Mouse (Mus musculus) intestine, postnatal 0 days (tissue): Measurements from ENCODE around the gene Egln2. TPM values are rescaled to one million over a fixed set of nuclear protein-coding genes. Genes with fewer than 3 reads are reported as not detected.
A peak's percentile ranks its signal among the peaks of the same experiment; 100 is the strongest.

Source experiments
- ATAC-seq: fragments of 200-750 bp; cut with Nextera tagmentation; 2 replicates; pipeline ENCODE4 v1.8.0; 2017; ENCODE audit warnings: mild to moderate bottlenecking, moderate TSS enrichment, moderate library complexity
- H3K27ac ChIP-seq: fragments of 300-500 bp; sonication (generic); 2 replicates; pipeline ENCODE4 v1.5.1; 2014; ENCODE audit warnings: mild to moderate bottlenecking, low read depth, low read length, moderate library complexity
- H3K27me3 ChIP-seq: fragments of 300-500 bp; sonication (generic); replicated peaks from 2 replicates; pipeline ENCODE4 v1.6.1; 2014; ENCODE audit warnings: low read length, mixed read lengths; ENCODE audit not compliant: control insufficient read depth, insufficient read depth
- H3K36me3 ChIP-seq: fragments of 300-500 bp; sonication (generic); 2 replicates; pipeline ENCODE4 v1.6.1; 2014; ENCODE audit warnings: mild to moderate bottlenecking, moderate library complexity; ENCODE audit not compliant: control insufficient read depth, insufficient read depth
- H3K4me1 ChIP-seq: fragments of 300-500 bp; sonication (generic); replicated peaks from 2 replicates; pipeline ENCODE4 v1.6.1; 2014; ENCODE audit warnings: antibody characterized with exemption, low read length, mixed read lengths; ENCODE audit not compliant: control insufficient read depth, insufficient read depth
- H3K4me2 ChIP-seq: fragments of 300-500 bp; sonication (generic); replicated peaks from 2 replicates; pipeline ENCODE4 v1.6.1; 2014; ENCODE audit warnings: low read depth, mild to moderate bottlenecking, moderate library complexity
- H3K4me3 ChIP-seq: fragments of 300-500 bp; sonication (generic); 2 replicates; pipeline ENCODE4 v1.5.1; 2014; ENCODE audit warnings: low read depth, low read length
- H3K9ac ChIP-seq: fragments of 300-500 bp; sonication (generic); 2 replicates; pipeline ENCODE4 v1.6.1; 2014; ENCODE audit warnings: mild to moderate bottlenecking, low read depth, low read length
- H3K9me3 ChIP-seq: fragments of 300-500 bp; sonication (generic); 2 replicates; pipeline ENCODE4 v1.6.1; 2016; ENCODE audit warnings: mixed run types; ENCODE audit not compliant: control insufficient read depth
- CTCF ChIP-seq: sonication (generic); IDR thresholded peaks from 2 replicates; pipeline ENCODE4 v1.5.1; 2016; ENCODE audit warnings: low read depth, mild to moderate bottlenecking, control low read depth, antibody characterized with exemption, moderate library complexity
- WGBS: fragments of 180-500 bp; shearing (Covaris S2); extraction: QIAGEN DNeasy Blood & Tissue Kit; methylation state at CpG from one replicate; pipeline ENCODE4 v1.1.7; 2014; 5-methylcytosine and 5-hydroxymethylcytosine counted together
- polyA plus RNA-seq: library from polyadenylated mRNA; unstranded; fragments of >200 nt; fragmentation: Nextera tagmentation; extraction: Ambion mirVana; gene quantifications from 2 replicates; pipeline ENCODE4 v1.2.1, GENCODE M21; 2015

The Egln2 gene
- polyA plus RNA-seq, 1 experiment from 2014 or later: 64.0 TPM

GRCm38 (mm10) chr7:27156005-27156404, 10.6 kb downstream of the Egln2 start:
- H3K4me2 ChIP-seq: no peak overlapping the region
- peaks cover 5% of the 10 kb centered on the region; the same call in 1 of the 2 replicates for H3K4me1 ChIP-seq
- H3K9me3 ChIP-seq: no peaks in the 10 kb centered on the region
- no peak overlapping the region for H3K4me3 ChIP-seq
- H3K27ac ChIP-seq: no peak overlapping the region
- no peak overlapping the region for H3K9ac ChIP-seq
- TF ChIP-seq CTCF: no peak
- no peaks in the 10 kb centered on the region for H3K27me3 ChIP-seq
- WGBS: 83% methylated on average over 13 of the region's 13 CpGs
- H3K36me3 ChIP-seq: peaks cover 31% of the 10 kb centered on the region
- no peak for ATAC-seq

DNA sequence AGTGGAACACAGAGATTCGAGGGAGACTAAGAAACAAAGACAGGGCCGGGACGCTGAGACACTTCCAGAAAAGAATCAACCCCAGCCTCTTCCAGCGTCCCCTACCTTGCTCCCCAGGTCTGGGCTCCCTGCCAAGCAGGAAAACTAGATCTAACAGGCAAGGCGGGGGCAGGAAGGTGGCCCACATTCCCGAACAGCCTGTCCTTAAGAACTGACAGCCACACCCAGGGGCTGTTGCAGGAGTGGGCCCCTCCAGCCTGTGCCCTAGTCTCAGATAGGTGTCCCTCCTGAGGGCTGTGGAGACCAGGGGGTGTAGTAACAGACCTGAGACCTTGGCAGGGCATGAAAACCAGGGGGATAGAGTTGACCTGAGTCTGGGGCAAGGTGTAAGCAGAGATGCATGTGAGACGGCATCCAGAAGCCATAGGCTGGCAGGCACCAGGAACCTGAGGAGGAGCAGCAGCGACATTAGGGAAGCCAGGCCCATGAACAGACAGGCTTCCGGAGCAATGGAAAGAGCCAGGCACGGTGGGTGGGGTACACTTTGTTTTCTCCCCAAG, 13.3 kb downstream of the Egln2 start, which contains the start of gene Cyp2t4:
Cyp2t4 (plus strand) TSS at position 510 of the 560 bp plus-strand sequence.
- peak; percentile 79 for ATAC-seq
- no peaks in the 10 kb centered on the region for H3K4me1 ChIP-seq
- peaks cover 13% of the 10 kb centered on the region for H3K36me3 ChIP-seq
- WGBS: 40% methylated on average over 10 of the region's 10 CpGs
- H3K9me3 ChIP-seq: no peaks in the 10 kb centered on the region
- peak within 1 kb of the TSS; percentile 41; the same call in 1 of the 2 replicates for H3K27ac ChIP-seq
- H3K27me3 ChIP-seq: no peaks in the 10 kb centered on the region
- no peak for TF ChIP-seq CTCF
- H3K4me3 ChIP-seq: no peak within 1 kb of the TSS
- H3K9ac ChIP-seq: no peak within 1 kb of the TSS
- no peak within 1 kb of the TSS; the same call in 1 of the 2 replicates for H3K4me2 ChIP-seq

DNA sequence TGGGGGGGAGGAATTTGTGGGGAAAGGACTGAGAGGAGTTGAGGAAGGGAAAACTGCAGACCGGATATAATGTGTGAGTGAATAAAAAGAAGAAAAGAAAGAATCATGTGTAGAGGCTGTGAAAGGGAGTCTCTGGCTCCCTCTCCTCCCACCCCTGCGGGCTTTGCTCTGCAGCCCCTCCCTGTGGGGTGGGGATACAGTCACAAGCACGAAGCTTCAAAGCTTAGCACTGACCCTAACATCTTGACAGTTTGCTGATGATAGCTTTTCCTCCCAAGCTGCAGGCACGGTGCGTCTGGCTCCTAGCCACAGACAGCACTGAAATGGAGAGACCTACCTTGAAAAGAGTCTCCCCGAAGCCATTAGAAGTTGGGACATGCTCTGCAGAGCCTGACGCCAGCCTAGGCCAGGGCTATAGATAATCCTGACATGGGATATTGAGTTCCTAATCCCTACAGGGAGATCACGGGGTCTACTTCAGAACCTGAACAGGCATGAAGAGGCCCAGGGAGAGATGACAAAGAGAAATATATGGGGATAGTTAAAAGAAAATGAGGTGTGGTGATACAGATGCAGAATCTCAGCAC, 30.1 kb downstream of the Egln2 start:
- H3K27ac ChIP-seq: no peak overlapping the region
- H3K27me3 ChIP-seq: no peaks in the 10 kb centered on the region
- no peak for TF ChIP-seq CTCF
- no peak overlapping the region for H3K4me3 ChIP-seq
- no peaks in the 10 kb centered on the region for H3K36me3 ChIP-seq
- 0 out of 2 replicates have a peak, but pooled peaks cover 3% of the 10 kb centered on the region for H3K4me1 ChIP-seq
- 49% methylated on average over 8 of the region's 8 CpGs for WGBS
- no peaks in the 10 kb centered on the region for H3K9me3 ChIP-seq
- ATAC-seq: no peak
- H3K9ac ChIP-seq: no peak overlapping the region
- no peak overlapping the region for H3K4me2 ChIP-seq

GRCm38 (mm10) chr7:27133757-27134156, 32.8 kb downstream of the Egln2 start:
- Histone ChIP-seq H3K9ac (no peak overlapping the region), H3K27me3 (no peaks in the 10 kb centered on the region), H3K9me3 (no peaks in the 10 kb centered on the region), H3K4me2 (peak overlapping the region; percentile 47; the same call in 1 of the 2 replicates), H3K4me3 (no peak overlapping the region), H3K27ac (no peak overlapping the region), H3K4me1 (0 out of 2 replicates have a peak, but pooled peaks cover 3% of the 10 kb centered on the region), H3K36me3 (no peaks in the 10 kb centered on the region)
- TF ChIP-seq CTCF: no peak
- ATAC-seq: peak; percentile 60; the same call in 1 of the 2 replicates
- WGBS: 41% methylated on average over 4 of the region's 4 CpGs

- Histone ChIP-seq H3K4me2 (peak overlapping the region; percentile 47), H3K9me3 (no peaks in the 10 kb centered on the region), H3K9ac (no peak overlapping the region), H3K27ac (no peak overlapping the region), H3K27me3 (no peaks in the 10 kb centered on the region), H3K4me3 (peak overlapping the region; percentile 7; the same call in 1 of the 2 replicates), H3K4me1 (0 out of 2 replicates have a peak, but pooled peaks cover 3% of the 10 kb centered on the region), H3K36me3 (no peaks in the 10 kb centered on the region)
- WGBS: 27% methylated on average over 12 of the region's 12 CpGs
- no peak for TF ChIP-seq CTCF
- peak; percentile 68 for ATAC-seq
Observed at GRCm38 (mm10) chr7:27133156-27133555, 33.4 kb downstream of the Egln2 start.

- WGBS: 10% methylated on average over 10 of the region's 10 CpGs
- peak; percentile 68 for TF ChIP-seq CTCF
- 0 out of 2 replicates have a peak, but pooled peaks cover 3% of the 10 kb centered on the region for H3K4me1 ChIP-seq
- H3K36me3 ChIP-seq: no peaks in the 10 kb centered on the region
- no peak for ATAC-seq
- H3K9me3 ChIP-seq: no peaks in the 10 kb centered on the region
- peak overlapping the region; percentile 7; the same call in 1 of the 2 replicates for H3K4me3 ChIP-seq
- no peak overlapping the region for H3K9ac ChIP-seq
- peak overlapping the region; percentile 47 for H3K4me2 ChIP-seq
- H3K27ac ChIP-seq: no peak overlapping the region
- no peaks in the 10 kb centered on the region for H3K27me3 ChIP-seq
Observed at GRCm38 (mm10) chr7:27132588-27132987, 34.0 kb downstream of the Egln2 start.
